Mouse (Mus musculus): ENCODE measurements around the gene Adarb2. TPM values are rescaled to one million over a fixed set of nuclear protein-coding genes. Genes with fewer than 3 reads are reported as not detected.
"Not testable (repeated sequence)": the region's sequence is repeated elsewhere in the genome, so short reads cannot be mapped to it uniquely, and the experiment has no call there.

The Adarb2 gene
- polyA plus RNA-seq, 1 experiment from 2014 or later, result 2.0 TPM

- Histone ChIP-seq H3K27ac (replicated peaks) (no peak overlapping the region), H3K4me1 (no peaks in the 10 kb centered on the region), H3K4me3 (no peak overlapping the region), H3K9me3 (replicated peaks) (no peaks in the 10 kb centered on the region), H3K36me3 (no peaks in the 10 kb centered on the region), H3K27me3 (ENCODE audit: low read depth, poor library complexity, severe bottlenecking) (no peaks in the 10 kb centered on the region)
- no peak for DNase-seq (ENCODE audit: low spot score)
- WGBS, result 92% methylated on average over 7 of the region's 7 CpGs
Measured at GRCm38 (mm10) chr13:8587447-8587846, 384.8 kb downstream of the Adarb2 start.

GRCm38 (mm10) chr13:8590460-8590859 is 387.8 kb downstream of the Adarb2 start:
- 81% methylated on average over 3 of the region's 3 CpGs for WGBS
- no peak overlapping the region for H3K4me3 ChIP-seq
- DNase-seq (ENCODE audit: low spot score), result no peak
- no peaks in the 10 kb centered on the region for H3K27me3 ChIP-seq (ENCODE audit: low read depth, poor library complexity, severe bottlenecking)
- no peaks in the 10 kb centered on the region for H3K4me1 ChIP-seq
- H3K9me3 ChIP-seq (replicated peaks), result no peaks in the 10 kb centered on the region
- no peaks in the 10 kb centered on the region for H3K36me3 ChIP-seq
- no peak overlapping the region for H3K27ac ChIP-seq (replicated peaks)

DNA sequence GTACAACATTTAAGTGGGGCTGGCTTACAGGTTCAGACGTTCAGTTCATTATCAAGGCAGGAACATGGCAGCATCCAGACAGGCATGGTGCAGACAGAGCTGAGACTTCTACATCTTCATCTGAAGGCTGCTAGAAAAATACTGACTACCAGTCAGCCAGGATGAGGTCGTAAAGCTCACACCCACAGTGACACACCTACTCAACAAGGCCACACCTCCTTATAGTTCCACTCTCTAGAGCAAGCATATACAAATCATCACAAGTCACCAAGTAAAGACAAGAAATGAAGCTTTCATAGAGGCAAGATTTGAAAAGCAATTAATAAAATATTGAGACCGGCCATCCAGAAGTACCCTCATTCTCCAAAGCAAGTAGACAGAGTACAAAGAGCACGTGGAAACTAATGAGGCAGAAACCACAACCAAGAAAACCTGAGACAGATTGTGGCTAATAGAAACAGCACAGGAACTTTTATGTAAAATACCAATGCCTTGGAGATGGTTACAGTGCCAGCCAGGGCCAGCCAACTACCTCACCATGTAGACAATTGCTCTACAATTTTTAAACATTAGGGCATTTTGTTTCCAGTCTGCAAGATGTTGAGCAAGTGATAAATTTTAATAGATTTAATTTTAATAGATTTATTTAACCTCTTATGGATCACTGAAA is 394.4 kb downstream of the Adarb2 start:
- Histone ChIP-seq H3K27ac (replicated peaks) (no peak overlapping the region), H3K9me3 (replicated peaks) (no peaks in the 10 kb centered on the region), H3K27me3 (ENCODE audit: low read depth, poor library complexity, severe bottlenecking) (no peaks in the 10 kb centered on the region), H3K4me1 (no peaks in the 10 kb centered on the region), H3K36me3 (no peaks in the 10 kb centered on the region), H3K4me3 (no peak overlapping the region)
- WGBS, result 88% methylated on average over 4 of the region's 4 CpGs
- no peak for DNase-seq (ENCODE audit: low spot score)

GRCm38 (mm10) chr13:8597647-8598017 is 395.0 kb downstream of the Adarb2 start:
- no peak for DNase-seq (ENCODE audit: low spot score)
- no peaks in the 10 kb centered on the region for H3K4me1 ChIP-seq
- no peaks in the 10 kb centered on the region for H3K9me3 ChIP-seq (replicated peaks)
- no peak overlapping the region for H3K4me3 ChIP-seq
- H3K36me3 ChIP-seq, result no peaks in the 10 kb centered on the region
- WGBS, result 92% methylated on average over 6 of the region's 6 CpGs
- no peaks in the 10 kb centered on the region for H3K27me3 ChIP-seq (ENCODE audit: low read depth, poor library complexity, severe bottlenecking)
- no peak overlapping the region for H3K27ac ChIP-seq (replicated peaks)

DNA sequence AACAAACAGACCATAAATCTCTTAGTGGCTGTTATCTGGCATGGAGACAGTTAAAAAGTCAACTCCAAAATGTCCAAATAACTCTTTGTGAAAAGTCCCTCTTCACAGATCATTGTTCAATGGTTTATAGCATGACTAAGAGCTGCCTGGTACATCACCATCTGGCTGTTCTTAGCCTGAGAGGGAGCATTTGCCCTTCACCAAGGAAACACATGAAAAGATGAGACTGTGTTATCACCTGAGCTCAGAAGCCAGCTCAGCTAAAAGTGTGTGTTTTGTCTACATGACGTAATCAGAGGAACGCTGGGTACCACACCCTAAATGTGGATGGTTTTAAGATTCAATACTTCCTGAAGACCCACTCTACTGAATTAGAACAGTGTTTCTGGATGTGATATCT is 403.0 kb downstream of the Adarb2 start:
- no peaks in the 10 kb centered on the region for H3K4me1 ChIP-seq
- H3K4me3 ChIP-seq, result no peak overlapping the region
- no peak overlapping the region for H3K27ac ChIP-seq (replicated peaks)
- H3K36me3 ChIP-seq, result no peaks in the 10 kb centered on the region
- no peaks in the 10 kb centered on the region for H3K9me3 ChIP-seq (replicated peaks)
- 91% methylated on average over 2 of the region's 2 CpGs for WGBS
- no peaks in the 10 kb centered on the region for H3K27me3 ChIP-seq (ENCODE audit: low read depth, poor library complexity, severe bottlenecking)
- no peak for DNase-seq (ENCODE audit: low spot score)

DNA sequence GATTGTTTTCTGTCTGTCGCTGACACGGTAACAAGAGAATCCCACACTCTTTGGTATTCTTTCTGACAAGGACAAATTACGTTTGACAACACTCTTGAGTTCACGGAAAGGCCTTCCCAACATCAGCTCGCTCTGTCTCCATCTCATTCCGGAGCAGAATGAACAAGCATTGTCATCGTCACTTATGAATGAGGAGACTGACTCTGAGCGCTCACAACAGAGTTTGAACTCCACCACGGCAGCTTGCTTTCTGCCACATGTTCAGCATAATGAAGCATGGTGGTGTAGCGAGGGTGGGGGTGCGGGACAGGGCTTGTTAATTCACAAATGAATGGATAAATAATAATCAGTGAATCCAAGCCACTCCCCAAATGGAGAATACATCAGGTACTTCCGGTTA is 405.4 kb downstream of the Adarb2 start:
- DNase-seq (ENCODE audit: low spot score), result no peak
- Histone ChIP-seq H3K4me1 (no peaks in the 10 kb centered on the region), H3K27ac (replicated peaks) (no peak overlapping the region), H3K9me3 (replicated peaks) (no peaks in the 10 kb centered on the region), H3K4me3 (no peak overlapping the region), H3K36me3 (no peaks in the 10 kb centered on the region), H3K27me3 (ENCODE audit: low read depth, poor library complexity, severe bottlenecking) (no peaks in the 10 kb centered on the region)
- 92% methylated on average over 12 of the region's 12 CpGs for WGBS

DNA sequence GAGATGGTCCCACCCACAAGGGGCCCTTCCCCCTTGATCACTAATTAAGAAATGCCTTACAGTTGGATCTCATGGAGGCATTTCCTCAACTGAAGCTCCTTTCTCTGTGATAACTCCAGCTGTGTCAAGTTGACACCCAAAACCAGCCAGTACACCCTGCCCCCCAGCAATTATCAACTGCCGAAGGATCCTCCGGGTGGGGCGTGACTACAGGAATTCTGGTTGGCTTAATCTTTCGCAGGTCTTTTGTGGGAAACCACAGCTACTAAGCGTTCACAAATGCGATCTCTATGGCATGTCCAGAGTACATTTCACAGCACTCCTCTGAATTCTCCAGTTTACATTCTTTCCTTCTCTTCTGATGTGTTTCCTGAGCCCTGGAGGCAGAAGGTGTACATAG is 406.3 kb downstream of the Adarb2 start:
- WGBS, result 85% methylated on average over 6 of the region's 6 CpGs
- not testable (repeated sequence) for H3K4me1 ChIP-seq

GRCm38 (mm10) chr13:8610956-8611355 is 408.3 kb downstream of the Adarb2 start:
- no peak for DNase-seq (ENCODE audit: low spot score)
- Histone ChIP-seq H3K36me3 (no peaks in the 10 kb centered on the region), H3K4me3 (no peak overlapping the region), H3K4me1 (no peaks in the 10 kb centered on the region), H3K27ac (replicated peaks) (no peak overlapping the region), H3K27me3 (ENCODE audit: low read depth, poor library complexity, severe bottlenecking) (no peaks in the 10 kb centered on the region), H3K9me3 (replicated peaks) (no peaks in the 10 kb centered on the region)
- 89% methylated on average over 8 of the region's 8 CpGs for WGBS

More for the DNA sequence above, 406.3 kb downstream of the Adarb2 start:
- not testable (repeated sequence) for H3K27ac ChIP-seq (replicated peaks); H3K4me3 ChIP-seq; DNase-seq (ENCODE audit: low spot score); H3K9me3 ChIP-seq (replicated peaks); H3K27me3 ChIP-seq (ENCODE audit: low read depth, poor library complexity, severe bottlenecking); H3K36me3 ChIP-seq

- Histone ChIP-seq H3K9me3 (replicated peaks) (no peaks in the 10 kb centered on the region), H3K27ac (replicated peaks) (no peak overlapping the region), H3K36me3 (no peaks in the 10 kb centered on the region), H3K27me3 (ENCODE audit: low read depth, poor library complexity, severe bottlenecking) (no peaks in the 10 kb centered on the region), H3K4me1 (no peaks in the 10 kb centered on the region), H3K4me3 (no peak overlapping the region)
- 75% methylated on average over 14 of the region's 14 CpGs for WGBS
- DNase-seq (ENCODE audit: low spot score), result no peak
Measured at GRCm38 (mm10) chr13:8612618-8613391, 410.1 kb downstream of the Adarb2 start.

- H3K27ac ChIP-seq (replicated peaks), result no peak overlapping the region
Measured at GRCm38 (mm10) chr13:8616685-8617084, 414.0 kb downstream of the Adarb2 start.

GRCm38 (mm10) chr13:8622263-8622662 is 419.6 kb downstream of the Adarb2 start:
- Histone ChIP-seq H3K27me3 (ENCODE audit: low read depth, poor library complexity, severe bottlenecking) (no peaks in the 10 kb centered on the region), H3K4me3 (no peak overlapping the region), H3K4me1 (no peaks in the 10 kb centered on the region), H3K9me3 (replicated peaks) (no peaks in the 10 kb centered on the region), H3K27ac (replicated peaks) (no peak overlapping the region), H3K36me3 (no peaks in the 10 kb centered on the region)
- 85% methylated on average over 2 of the region's 2 CpGs for WGBS
- DNase-seq (ENCODE audit: low spot score), result no peak

More at GRCm38 (mm10) chr13:8616685-8617084, 414.0 kb downstream of the Adarb2 start:
- no peaks in the 10 kb centered on the region for H3K27me3 ChIP-seq (ENCODE audit: low read depth, poor library complexity, severe bottlenecking)
- H3K9me3 ChIP-seq (replicated peaks), result no peaks in the 10 kb centered on the region
- no peak overlapping the region for H3K4me3 ChIP-seq
- H3K36me3 ChIP-seq, result no peaks in the 10 kb centered on the region
- DNase-seq (ENCODE audit: low spot score), result no peak
- 88% methylated on average over 1 of the region's 1 CpGs for WGBS
- H3K4me1 ChIP-seq, result no peaks in the 10 kb centered on the region

GRCm38 (mm10) chr13:8629565-8629964 is 426.9 kb downstream of the Adarb2 start:
- Histone ChIP-seq H3K27me3 (ENCODE audit: low read depth, poor library complexity, severe bottlenecking) (no peaks in the 10 kb centered on the region), H3K9me3 (replicated peaks) (no peaks in the 10 kb centered on the region), H3K4me3 (no peak overlapping the region), H3K27ac (replicated peaks) (no peak overlapping the region), H3K4me1 (peaks cover 17% of the 10 kb centered on the region), H3K36me3 (no peaks in the 10 kb centered on the region)
- no peak for DNase-seq (ENCODE audit: low spot score)
- 83% methylated on average over 6 of the region's 6 CpGs for WGBS

GRCm38 (mm10) chr13:8631618-8632017 is 429.0 kb downstream of the Adarb2 start:
- H3K27me3 ChIP-seq (ENCODE audit: low read depth, poor library complexity, severe bottlenecking), result no peaks in the 10 kb centered on the region
- 83% methylated on average over 1 of the region's 1 CpGs for WGBS
- H3K9me3 ChIP-seq (replicated peaks), result no peaks in the 10 kb centered on the region
- H3K27ac ChIP-seq (replicated peaks), result no peak overlapping the region
- H3K36me3 ChIP-seq, result no peaks in the 10 kb centered on the region
- no peak overlapping the region for H3K4me3 ChIP-seq
- peaks cover 17% of the 10 kb centered on the region for H3K4me1 ChIP-seq
- DNase-seq (ENCODE audit: low spot score), result no peak

All from midbrain, embryonic 10.5 days (tissue).